Mouse (Mus musculus) midbrain, embryonic 12.5 days (tissue): ENCODE results near the gene Dohh. TPM values are rescaled to one million over a fixed set of nuclear protein-coding genes. Genes with fewer than 3 reads are reported as not detected.

Experiments used
- ATAC-seq: fragments of 200-750 bp; cut with Nextera tagmentation; 2 replicates; pipeline ENCODE4 v1.8.0; 2017; ENCODE audit warnings: low read depth, moderate TSS enrichment, moderate library complexity; ENCODE audit not compliant: low FRiP score
- H3K27ac ChIP-seq: fragments of 300-500 bp; sonication (generic); replicated peaks from 2 replicates; pipeline ENCODE4 v1.5.1; 2016; ENCODE audit warnings: mild to moderate bottlenecking
- H3K27me3 ChIP-seq: fragments of 300-500 bp; sonication (generic); 2 replicates; pipeline ENCODE4 v1.6.1; 2016; ENCODE audit warnings: mild to moderate bottlenecking
- H3K36me3 ChIP-seq: fragments of 300-500 bp; sonication (generic); 2 replicates; pipeline ENCODE4 v1.6.1; 2016
- H3K4me1 ChIP-seq: fragments of 300-500 bp; sonication (generic); 2 replicates; pipeline ENCODE4 v1.6.1; 2016
- H3K4me2 ChIP-seq: fragments of 300-500 bp; sonication (generic); replicated peaks from 2 replicates; pipeline ENCODE4 v1.6.1; 2016; ENCODE audit warnings: mild to moderate bottlenecking, moderate library complexity
- H3K4me3 ChIP-seq: fragments of 300-500 bp; sonication (generic); 2 replicates; pipeline ENCODE4 v1.5.1; 2016; ENCODE audit warnings: mild to moderate bottlenecking
- H3K9ac ChIP-seq: fragments of 300-500 bp; sonication (generic); replicated peaks from 2 replicates; pipeline ENCODE4 v1.6.1; 2016; ENCODE audit warnings: mild to moderate bottlenecking, moderate library complexity
- H3K9me3 ChIP-seq: fragments of 300-500 bp; sonication (generic); 2 replicates; pipeline ENCODE4 v1.6.1; 2016; ENCODE audit warnings: mild to moderate bottlenecking
- WGBS: fragments of 180-500 bp; shearing (Covaris S2); methylation state at CpG from one replicate; pipeline ENCODE4 v1.1.7; 2016; 5-methylcytosine and 5-hydroxymethylcytosine counted together
- polyA plus RNA-seq: library from polyadenylated mRNA; unstranded; fragments of >200 nt; fragmentation: Nextera tagmentation; extraction: Ambion mirVana; gene quantifications from 2 replicates; pipeline ENCODE4 v1.2.1, GENCODE M21; 2016

The Dohh gene
- polyA plus RNA-seq, 1 experiment from 2014 or later = 67.2 TPM

DNA sequence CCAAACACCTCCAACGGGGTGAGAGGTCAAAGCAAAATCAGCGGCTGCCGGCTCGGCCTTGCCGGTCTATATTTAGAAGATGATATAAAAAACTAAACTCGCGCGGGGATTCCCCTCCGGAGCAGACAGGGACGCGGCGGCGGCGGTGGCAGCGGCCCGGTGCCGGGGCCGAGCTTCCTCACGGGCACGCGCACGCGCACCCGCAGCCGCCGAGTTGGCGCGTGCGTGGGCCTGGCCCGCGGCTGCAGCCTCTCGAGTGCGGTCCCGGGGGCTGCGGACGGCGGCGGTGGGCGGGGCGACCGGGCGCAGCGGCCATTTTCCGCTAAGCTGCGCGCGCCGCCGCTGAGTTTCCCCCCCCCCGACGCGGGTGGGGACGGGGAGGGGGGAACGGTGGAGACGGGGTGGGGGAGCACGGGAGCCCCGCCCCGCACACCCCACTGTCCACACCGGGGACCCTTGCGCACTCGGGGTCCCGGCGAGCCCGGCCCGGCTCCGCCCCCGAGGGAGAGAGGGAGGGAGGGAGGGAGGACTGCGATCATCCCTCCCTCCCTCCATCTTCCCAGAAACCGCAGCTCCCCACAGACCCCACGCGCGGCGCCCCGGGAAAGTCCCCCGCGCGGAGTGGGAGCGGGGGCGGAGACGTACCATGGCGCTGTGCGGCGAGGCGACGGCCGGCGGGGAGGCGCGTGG is 46.1 kb downstream of the Dohh start:
- peak overlapping the region; percentile 74 for H3K4me3 ChIP-seq
- H3K36me3 ChIP-seq = no peaks in the 10 kb centered on the region
- H3K4me1 ChIP-seq = peaks cover 48% of the 10 kb centered on the region
- ATAC-seq = peak; percentile 5
- H3K27me3 ChIP-seq = peaks cover 79% of the 10 kb centered on the region
- no peaks in the 10 kb centered on the region for H3K9me3 ChIP-seq
- WGBS = under 1% methylated on average over 65 of the region's 89 CpGs
- H3K27ac ChIP-seq = peak overlapping the region; percentile 84
- peak overlapping the region; percentile 94 for H3K4me2 ChIP-seq
- peak overlapping the region; percentile 84 for H3K9ac ChIP-seq

DNA sequence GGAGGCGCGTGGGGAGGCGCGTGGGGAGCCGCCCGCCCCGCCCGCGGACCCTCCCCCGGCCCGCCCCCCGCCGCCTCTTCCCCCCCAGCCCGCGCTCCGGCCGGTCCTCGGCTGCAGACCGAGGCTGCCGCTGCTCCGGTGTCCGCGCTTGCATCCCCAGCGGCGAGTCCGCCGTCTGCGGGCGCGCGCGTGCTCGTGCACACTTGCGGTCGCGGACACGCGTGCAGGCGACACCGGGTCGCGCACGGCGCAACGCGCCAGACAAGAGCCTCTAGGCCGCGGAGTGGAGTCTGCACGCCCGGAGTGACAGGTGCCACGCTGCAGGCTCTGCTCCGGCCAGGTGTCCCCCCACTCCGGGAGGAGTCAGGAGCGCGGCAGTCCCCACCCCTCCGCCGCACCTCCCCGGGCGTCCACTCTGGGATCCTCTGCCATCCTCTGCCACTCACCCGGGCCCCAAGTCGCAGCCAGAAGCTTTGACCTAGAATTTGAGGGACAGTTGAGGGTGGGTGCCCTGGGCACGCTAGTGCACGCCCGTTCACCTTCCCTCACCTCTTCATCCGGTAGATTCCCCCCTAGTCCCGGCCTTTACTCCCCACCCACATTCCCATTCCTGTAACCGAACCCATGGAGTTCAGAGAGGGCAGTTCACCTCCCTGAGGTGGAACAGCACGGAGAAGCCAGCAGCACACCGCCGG is 46.8 kb downstream of the Dohh start:
- H3K9ac ChIP-seq = peak overlapping the region; percentile 84
- peaks cover 44% of the 10 kb centered on the region for H3K4me1 ChIP-seq
- peak overlapping the region; percentile 74 for H3K4me3 ChIP-seq
- H3K27me3 ChIP-seq = peaks cover 75% of the 10 kb centered on the region
- no peaks in the 10 kb centered on the region for H3K9me3 ChIP-seq
- ATAC-seq = peak; percentile 16; the same call in 1 of the 2 replicates
- peak overlapping the region; percentile 94 for H3K4me2 ChIP-seq
- WGBS = 1% methylated on average over 59 of the region's 70 CpGs
- H3K36me3 ChIP-seq = no peaks in the 10 kb centered on the region
- peak overlapping the region; percentile 84 for H3K27ac ChIP-seq

GRCm38 (mm10) chr10:81431526-81432168 is 47.4 kb downstream of the Dohh start:
- Histone ChIP-seq H3K4me1 (peaks cover 37% of the 10 kb centered on the region), H3K9ac (no peak overlapping the region), H3K4me2 (peak overlapping the region; percentile 94), H3K9me3 (no peaks in the 10 kb centered on the region), H3K4me3 (peak overlapping the region; percentile 74), H3K36me3 (no peaks in the 10 kb centered on the region), H3K27ac (peak overlapping the region; percentile 84; the same call in 1 of the 2 replicates), H3K27me3 (peaks cover 68% of the 10 kb centered on the region)
- ATAC-seq = peak; percentile 1; the same call in 1 of the 2 replicates
- 12% methylated on average over 15 of the region's 15 CpGs for WGBS

- Histone ChIP-seq H3K4me1 (peaks cover 31% of the 10 kb centered on the region), H3K4me3 (no peak overlapping the region), H3K27ac (no peak overlapping the region), H3K9me3 (no peaks in the 10 kb centered on the region), H3K4me2 (peak overlapping the region; percentile 17; the same call in 1 of the 2 replicates), H3K27me3 (peaks cover 62% of the 10 kb centered on the region), H3K36me3 (no peaks in the 10 kb centered on the region), H3K9ac (no peak overlapping the region)
- ATAC-seq = peak; percentile 12
- WGBS = 65% methylated on average over 21 of the region's 21 CpGs
Observed at GRCm38 (mm10) chr10:81432169-81432867, 48.1 kb downstream of the Dohh start.

DNA sequence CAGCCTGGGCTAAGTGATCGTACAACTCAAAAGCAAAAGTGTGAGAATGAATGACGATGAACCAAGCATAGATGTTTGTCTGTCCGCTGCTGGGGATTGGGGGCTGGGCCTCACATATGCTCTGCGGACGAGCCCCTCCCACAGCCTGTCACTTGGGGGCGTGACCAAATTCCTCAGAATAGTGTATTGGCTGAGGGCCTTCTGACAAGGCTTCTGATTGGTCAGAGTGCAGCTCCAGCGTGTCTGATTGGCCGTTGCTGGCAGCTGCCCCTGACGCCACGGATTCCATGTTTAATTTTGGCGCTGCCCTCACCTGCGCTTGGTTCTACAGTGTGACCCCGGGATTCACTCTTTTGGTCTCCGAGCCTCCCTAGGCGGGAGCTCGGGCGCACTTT is 48.6 kb downstream of the Dohh start:
- Histone ChIP-seq H3K9ac (no peak overlapping the region), H3K4me2 (peak overlapping the region; percentile 45), H3K9me3 (no peaks in the 10 kb centered on the region), H3K4me1 (peaks cover 29% of the 10 kb centered on the region), H3K4me3 (peak overlapping the region; percentile 14; the same call in 1 of the 2 replicates), H3K27me3 (peaks cover 56% of the 10 kb centered on the region), H3K27ac (no peak overlapping the region), H3K36me3 (no peaks in the 10 kb centered on the region)
- ATAC-seq = peak; percentile 84
- 4% methylated on average over 17 of the region's 17 CpGs for WGBS

GRCm38 (mm10) chr10:81433541-81434289 is 49.5 kb downstream of the Dohh start:
- no peak overlapping the region for H3K27ac ChIP-seq

GRCm38 (mm10) chr10:81434361-81435263 is 50.4 kb downstream of the Dohh start:
- H3K36me3 ChIP-seq = no peaks in the 10 kb centered on the region
- peaks cover 25% of the 10 kb centered on the region for H3K4me1 ChIP-seq
- H3K9me3 ChIP-seq = no peaks in the 10 kb centered on the region
- no peak overlapping the region for H3K27ac ChIP-seq
- ATAC-seq = no peak
- peaks cover 39% of the 10 kb centered on the region for H3K27me3 ChIP-seq
- H3K4me2 ChIP-seq = no peak overlapping the region
- H3K9ac ChIP-seq = no peak overlapping the region; the same call in 1 of the 2 replicates
- H3K4me3 ChIP-seq = no peak overlapping the region
- 62% methylated on average over 15 of the region's 15 CpGs for WGBS

More at GRCm38 (mm10) chr10:81433541-81434289, 49.5 kb downstream of the Dohh start:
- Histone ChIP-seq H3K9me3 (no peaks in the 10 kb centered on the region), H3K9ac (no peak overlapping the region), H3K4me3 (no peak overlapping the region), H3K4me1 (peaks cover 29% of the 10 kb centered on the region), H3K27me3 (peaks cover 48% of the 10 kb centered on the region), H3K36me3 (no peaks in the 10 kb centered on the region), H3K4me2 (no peak overlapping the region)
- 81% methylated on average over 26 of the region's 26 CpGs for WGBS
- no peak for ATAC-seq

DNA sequence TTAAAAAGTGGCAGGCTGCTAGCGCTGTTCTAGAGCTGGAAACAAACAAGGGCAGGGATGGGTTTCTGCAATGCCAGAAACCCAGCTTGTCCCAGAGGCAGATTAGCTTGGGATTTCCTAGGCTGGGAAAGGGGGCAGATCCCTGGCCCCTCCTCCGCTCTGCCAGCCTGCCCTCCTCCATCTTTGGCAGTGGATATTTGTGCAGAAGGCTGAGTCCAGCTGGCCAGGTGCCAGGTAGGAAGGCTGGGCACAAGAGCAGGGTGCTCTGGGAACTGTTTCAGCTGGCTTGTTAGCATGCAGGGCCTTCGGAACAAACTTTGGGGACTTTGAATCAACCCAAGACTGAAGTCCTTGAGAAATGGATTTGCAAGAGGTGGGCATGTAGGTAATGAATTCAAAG is 51.2 kb downstream of the Dohh start:
- Histone ChIP-seq H3K4me3 (no peak overlapping the region), H3K9me3 (no peaks in the 10 kb centered on the region), H3K4me2 (no peak overlapping the region), H3K27ac (no peak overlapping the region), H3K9ac (no peak overlapping the region; the same call in 1 of the 2 replicates), H3K27me3 (peaks cover 37% of the 10 kb centered on the region), H3K4me1 (peaks cover 23% of the 10 kb centered on the region), H3K36me3 (no peaks in the 10 kb centered on the region)
- 81% methylated on average over 3 of the region's 3 CpGs for WGBS
- ATAC-seq = no peak
